Mouse (Mus musculus) embryonic fibroblast, embryonic 13.5 days (primary cell): ENCODE results near the gene Gon7. TPM values are rescaled to one million over a fixed set of nuclear protein-coding genes. Genes with fewer than 3 reads are reported as not detected.

ENCODE experiments used
- H3K27ac ChIP-seq: 2 replicates; pipeline ENCODE4 v1.5.1; 2012; ENCODE audit warnings: low read length, control low read depth, inconsistent platforms; ENCODE audit not compliant: insufficient read depth
- H3K4me1 ChIP-seq: 2 replicates; pipeline ENCODE4 v1.6.1; 2011; ENCODE audit warnings: low read length; ENCODE audit not compliant: control insufficient read depth, insufficient read depth
- H3K4me3 ChIP-seq: 2 replicates; pipeline ENCODE4 v1.5.1; 2011; ENCODE audit warnings: mild to moderate bottlenecking, control low read depth, low read length; ENCODE audit not compliant: insufficient read depth
- CTCF ChIP-seq: IDR thresholded peaks from 2 replicates; pipeline ENCODE4 v1.5.1; 2011; ENCODE audit warnings: mild to moderate bottlenecking, control low read depth, low read length, moderate library complexity, borderline replicate concordance; ENCODE audit not compliant: insufficient read depth
- POLR2A ChIP-seq: IDR thresholded peaks from 2 replicates; pipeline ENCODE4 v1.6.1; 2011; ENCODE audit warnings: low read depth, mild to moderate bottlenecking, control low read depth, low read length, moderate library complexity
- polyA plus RNA-seq: library from polyadenylated mRNA; stranded (reverse); fragments of >200 nt; gene quantifications from 2 replicates; pipeline ENCODE4 v1.2.4, GENCODE M21; 2011; ENCODE audit warnings: low read depth; ENCODE audit not compliant: missing spikeins, insufficient read length

Gon7 gene
- polyA plus RNA-seq, 1 experiment: 7.0 TPM

- TF ChIP-seq POLR2A: no peak
- no peak for TF ChIP-seq CTCF
- H3K4me3 ChIP-seq: no peak overlapping the region
- H3K27ac ChIP-seq: no peak overlapping the region
- H3K4me1 ChIP-seq: peaks cover 3% of the 10 kb centered on the region; the same call in 1 of the 2 replicates
Measured at GRCm38 (mm10) chr12:102769000-102769399, 11.4 kb upstream of the Gon7 start.

- H3K4me1 ChIP-seq: peaks cover 3% of the 10 kb centered on the region; the same call in 1 of the 2 replicates
- H3K27ac ChIP-seq: no peak overlapping the region
- H3K4me3 ChIP-seq: no peak overlapping the region
- TF ChIP-seq CTCF (no peak), POLR2A (no peak)
Measured at GRCm38 (mm10) chr12:102763696-102764095, 6.1 kb upstream of the Gon7 start.

GRCm38 (mm10) chr12:102761668-102762067, 4.1 kb upstream of the Gon7 start:
- Histone ChIP-seq H3K27ac (no peak overlapping the region), H3K4me3 (no peak overlapping the region), H3K4me1 (peaks cover 3% of the 10 kb centered on the region; the same call in 1 of the 2 replicates)
- no peak for TF ChIP-seq POLR2A
- no peak for TF ChIP-seq CTCF

- TF ChIP-seq CTCF (no peak), POLR2A (no peak)
- H3K4me1 ChIP-seq: no peaks in the 10 kb centered on the region
- H3K27ac ChIP-seq: peak overlapping the region; percentile 15; the same call in 1 of the 2 replicates
- peak overlapping the region; percentile 93 for H3K4me3 ChIP-seq
Measured at GRCm38 (mm10) chr12:102758936-102759335, 1.3 kb upstream of the Gon7 start.

- Histone ChIP-seq H3K4me3 (peak within 1 kb of the TSS; percentile 93), H3K27ac (peak within 1 kb of the TSS; percentile 69), H3K4me1 (no peaks in the 10 kb centered on the region)
- no peak for TF ChIP-seq CTCF
- no peak for TF ChIP-seq POLR2A
Measured at GRCm38 (mm10) chr12:102758403-102758756, 777 bp upstream of the Gon7 start, which contains the start of gene Gm20604. Gene Gm20604, minus strand, starts transcription at chr12:102758672.

- H3K4me1 ChIP-seq: no peaks in the 10 kb centered on the region
- TF ChIP-seq CTCF (no peak), POLR2A (no peak)
- peak overlapping the region; percentile 73 for H3K4me3 ChIP-seq
- H3K27ac ChIP-seq: peak overlapping the region; percentile 69
Measured at GRCm38 (mm10) chr12:102757055-102757688, 431 bp downstream of the Gon7 start.

GRCm38 (mm10) chr12:102756304-102756703, 1.3 kb downstream of the Gon7 start:
- H3K4me1 ChIP-seq: no peaks in the 10 kb centered on the region
- H3K27ac ChIP-seq: no peak overlapping the region
- H3K4me3 ChIP-seq: peak overlapping the region; percentile 73
- TF ChIP-seq POLR2A (no peak), CTCF (no peak)

GRCm38 (mm10) chr12:102748256-102748655, 9.3 kb downstream of the Gon7 start:
- H3K27ac ChIP-seq: no peak overlapping the region
- TF ChIP-seq CTCF (no peak), POLR2A (no peak)
- peaks cover 5% of the 10 kb centered on the region; the same call in 1 of the 2 replicates for H3K4me1 ChIP-seq
- no peak overlapping the region for H3K4me3 ChIP-seq

GRCm38 (mm10) chr12:102744839-102745238, 12.8 kb downstream of the Gon7 start:
- H3K27ac ChIP-seq: no peak overlapping the region
- peak overlapping the region; percentile 51 for H3K4me3 ChIP-seq
- TF ChIP-seq CTCF (no peak), POLR2A (no peak)

GRCm38 (mm10) chr12:102743589-102744574, 13.7 kb downstream of the Gon7 start, which contains the start of the genes Moap1 and Tmem251:
Gene Moap1, minus strand, starts transcription at chr12:102743661.
Gene Tmem251, plus strand, starts transcription at chr12:102743762.
- no peak for TF ChIP-seq CTCF
- peak; percentile 77; the same call in 1 of the 2 replicates for TF ChIP-seq POLR2A
- peak within 1 kb of the TSS; percentile 79 for H3K27ac ChIP-seq

More at GRCm38 (mm10) chr12:102744839-102745238, 12.8 kb downstream of the Gon7 start:
- peaks cover 5% of the 10 kb centered on the region; the same call in 1 of the 2 replicates for H3K4me1 ChIP-seq

More at GRCm38 (mm10) chr12:102743589-102744574, 13.7 kb downstream of the Gon7 start, which contains the start of the genes Moap1 and Tmem251:
- peaks cover 5% of the 10 kb centered on the region; the same call in 1 of the 2 replicates for H3K4me1 ChIP-seq
- H3K4me3 ChIP-seq: peak within 1 kb of the TSS; percentile 97
